Mouse (Mus musculus): ENCODE results near the gene Mucl2. TPM values are rescaled to one million over a fixed set of nuclear protein-coding genes. Genes with fewer than 3 reads are reported as not detected.

The Mucl2 gene
- polyA plus RNA-seq (2015; fragmentation: Illumina TruSeq; extraction: RNeasy Lipid Tissue Mini Kit (QIAGEN cat#74804); ENCODE audit: insufficient read depth, low read depth, low replicate concordance), result not detected

DNA sequence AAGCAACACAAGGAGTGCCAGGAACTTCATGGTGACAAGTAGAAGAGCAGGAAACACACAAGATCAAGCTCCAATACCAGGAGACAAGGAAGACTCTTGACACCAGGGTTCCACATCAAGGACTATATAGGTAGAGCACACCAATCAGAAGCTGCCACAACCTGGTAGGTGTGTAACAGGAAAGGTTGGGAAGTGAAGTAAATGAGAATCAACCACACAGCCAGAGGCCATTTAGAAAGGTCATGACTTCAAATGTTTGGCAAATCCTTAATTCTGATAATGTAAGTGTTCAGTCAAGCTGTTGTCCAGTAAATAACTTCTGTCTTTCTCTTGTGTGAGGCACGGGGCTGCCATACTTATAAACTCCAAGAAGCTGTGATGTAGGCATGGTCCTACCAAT, at the start of gene Mucl2:
Mucl2 (minus strand) TSS at position 101 of the 400 bp plus-strand sequence.

Other genes with a start within 250 kb of the Mucl2 start
- not detected for gene Mucl1, start 143.8 kb downstream of the Mucl2 start, polyA plus RNA-seq (2015; fragmentation: Illumina TruSeq; extraction: RNeasy Lipid Tissue Mini Kit (QIAGEN cat#74804); ENCODE audit: insufficient read depth, low read depth, low replicate concordance)